Mouse (Mus musculus) embryonic facial prominence, embryonic 11.5 days (tissue): ENCODE data around the gene Apoe. TPM values are rescaled to one million over a fixed set of nuclear protein-coding genes. Genes with fewer than 3 reads are reported as not detected.
A peak's percentile ranks its signal among the peaks of the same experiment; 100 is the strongest.

Experiments
- ATAC-seq: fragments of 200-750 bp; cut with Nextera tagmentation; replicated peaks from 2 replicates; pipeline ENCODE4 v1.8.0; 2017; ENCODE audit warnings: low read depth; ENCODE audit not compliant: insufficient number of reproducible peaks, low FRiP score, low TSS enrichment
- DNase-seq: peaks from one replicate; pipeline ENCODE4 v3.0.0-alpha.2; 2015; ENCODE audit warnings: low spot score
- H3K27ac ChIP-seq: fragments of 300-500 bp; sonication (generic); replicated peaks from 2 replicates; pipeline ENCODE4 v1.5.1; 2014; ENCODE audit warnings: mild to moderate bottlenecking, low read depth, low read length, control low read depth
- H3K27me3 ChIP-seq: fragments of 300-500 bp; sonication (generic); 2 replicates; pipeline ENCODE4 v1.6.1; 2014; ENCODE audit warnings: mild to moderate bottlenecking, low read length, moderate library complexity, mixed read lengths; ENCODE audit not compliant: control insufficient read depth, insufficient read depth
- H3K36me3 ChIP-seq: fragments of 300-500 bp; sonication (generic); replicated peaks from 2 replicates; pipeline ENCODE4 v1.6.1; 2014; ENCODE audit warnings: low read depth, mild to moderate bottlenecking, low read length, moderate library complexity, mixed read lengths; ENCODE audit not compliant: control insufficient read depth, insufficient read depth
- H3K4me1 ChIP-seq: fragments of 300-500 bp; sonication (generic); 2 replicates; pipeline ENCODE4 v1.6.1; 2014; ENCODE audit warnings: low read length, mixed read lengths; ENCODE audit not compliant: control insufficient read depth, insufficient read depth
- H3K4me2 ChIP-seq: fragments of 300-500 bp; sonication (generic); 2 replicates; pipeline ENCODE4 v1.6.1; 2014; ENCODE audit warnings: low read depth, mild to moderate bottlenecking, control low read depth, low read length, moderate library complexity
- H3K4me3 ChIP-seq: fragments of 300-500 bp; sonication (generic); 2 replicates; pipeline ENCODE4 v1.5.1; 2014; ENCODE audit warnings: low read depth, low read length, control low read depth
- H3K9ac ChIP-seq: fragments of 300-500 bp; sonication (generic); replicated peaks from 2 replicates; pipeline ENCODE4 v1.6.1; 2014; ENCODE audit warnings: mild to moderate bottlenecking, control low read depth, low read length
- H3K9me3 ChIP-seq: fragments of 300-500 bp; sonication (generic); replicated peaks from 2 replicates; pipeline ENCODE4 v1.6.1; 2016; ENCODE audit warnings: mild to moderate bottlenecking, low read length, inconsistent platforms, mixed read lengths; ENCODE audit not compliant: control insufficient read depth
- WGBS: fragments of 180-500 bp; shearing (Covaris S2); extraction: QIAGEN DNeasy Blood & Tissue Kit; methylation state at CpG from one replicate; pipeline ENCODE4 v1.1.7; 2014; 5-methylcytosine and 5-hydroxymethylcytosine counted together
- polyA plus RNA-seq: library from polyadenylated mRNA; unstranded; fragments of >200 nt; fragmentation: Nextera tagmentation; extraction: Ambion mirVana; gene quantifications from 2 replicates; pipeline ENCODE4 v1.2.1, GENCODE M21; 2014

The Apoe gene
- polyA plus RNA-seq, 1 experiment from 2014 or later: 180 TPM

- DNase-seq (no peak), ATAC-seq (no peak)
- Histone ChIP-seq H3K36me3 (no peaks in the 10 kb centered on the region), H3K4me2 (no peak overlapping the region), H3K4me3 (no peak overlapping the region), H3K27me3 (no peaks in the 10 kb centered on the region), H3K4me1 (no peaks in the 10 kb centered on the region), H3K9me3 (no peaks in the 10 kb centered on the region), H3K27ac (0 out of 2 replicates have a peak overlapping the region, but pooled peaks have one; percentile 35), H3K9ac (no peak overlapping the region)
- WGBS: 84% methylated on average over 6 of the region's 6 CpGs
Measured at GRCm38 (mm10) chr7:19686521-19686920, 12.5 kb downstream of the Apoe start.

DNA sequence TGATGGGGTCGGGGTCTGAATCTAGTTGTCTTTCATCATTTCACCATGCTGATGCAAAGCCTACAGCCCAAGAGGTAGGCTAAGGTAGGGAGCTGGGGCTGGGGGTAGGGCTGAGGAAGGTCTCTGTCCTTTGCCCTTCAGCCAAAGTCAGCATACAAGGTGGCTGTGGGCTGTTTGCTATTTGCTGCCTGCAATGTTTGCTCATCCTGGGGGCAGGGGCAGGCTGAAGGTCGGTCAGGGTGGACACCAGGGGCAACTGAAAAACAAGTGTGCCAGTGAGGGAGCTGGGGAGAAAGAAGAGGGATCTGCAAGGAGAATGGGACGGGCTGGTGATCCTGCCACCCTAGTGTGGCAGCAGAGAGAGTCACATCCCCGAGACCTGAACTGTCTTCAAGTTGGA is 13.6 kb downstream of the Apoe start:
- 64% methylated on average over 4 of the region's 4 CpGs for WGBS

GRCm38 (mm10) chr7:19683771-19684201 is 15.2 kb downstream of the Apoe start:
- no peak for ATAC-seq
- Histone ChIP-seq H3K27ac (no peak overlapping the region), H3K36me3 (no peaks in the 10 kb centered on the region), H3K4me3 (no peak overlapping the region), H3K9me3 (no peaks in the 10 kb centered on the region), H3K4me2 (no peak overlapping the region), H3K27me3 (no peaks in the 10 kb centered on the region), H3K4me1 (no peaks in the 10 kb centered on the region), H3K9ac (no peak overlapping the region)
- no peak for DNase-seq
- WGBS: 76% methylated on average over 6 of the region's 6 CpGs

More for the DNA sequence above, 13.6 kb downstream of the Apoe start:
- no peak overlapping the region for H3K4me3 ChIP-seq
- H3K36me3 ChIP-seq: no peaks in the 10 kb centered on the region
- no peaks in the 10 kb centered on the region for H3K9me3 ChIP-seq
- H3K27me3 ChIP-seq: no peaks in the 10 kb centered on the region
- DNase-seq (no peak), ATAC-seq (no peak)
- no peak overlapping the region for H3K9ac ChIP-seq
- H3K4me2 ChIP-seq: no peak overlapping the region
- no peaks in the 10 kb centered on the region for H3K4me1 ChIP-seq
- no peak overlapping the region for H3K27ac ChIP-seq

- H3K27me3 ChIP-seq: no peaks in the 10 kb centered on the region
- 65% methylated on average over 3 of the region's 3 CpGs for WGBS
- H3K9me3 ChIP-seq: no peaks in the 10 kb centered on the region
- H3K27ac ChIP-seq: no peak overlapping the region
- no peaks in the 10 kb centered on the region for H3K36me3 ChIP-seq
- ATAC-seq (no peak), DNase-seq (no peak)
- no peaks in the 10 kb centered on the region for H3K4me1 ChIP-seq
- no peak overlapping the region for H3K9ac ChIP-seq
- H3K4me3 ChIP-seq: no peak overlapping the region
- H3K4me2 ChIP-seq: no peak overlapping the region
Measured at GRCm38 (mm10) chr7:19682979-19683378, 16.0 kb downstream of the Apoe start.

- ATAC-seq (no peak), DNase-seq (no peak)
- no peaks in the 10 kb centered on the region for H3K4me1 ChIP-seq
- H3K27ac ChIP-seq: no peak within 1 kb of the TSS
- no peak within 1 kb of the TSS for H3K4me2 ChIP-seq
- WGBS: 65% methylated on average over 8 of the region's 8 CpGs
- H3K9ac ChIP-seq: no peak within 1 kb of the TSS
- H3K4me3 ChIP-seq: no peak within 1 kb of the TSS
- H3K9me3 ChIP-seq: no peaks in the 10 kb centered on the region
- no peaks in the 10 kb centered on the region for H3K36me3 ChIP-seq
- H3K27me3 ChIP-seq: no peaks in the 10 kb centered on the region
Measured at GRCm38 (mm10) chr7:19681202-19681694, 17.7 kb downstream of the Apoe start, which contains the start of the genes Gm44805 and Apoc4. TSS of gene Gm44805 (minus strand) at chr7:19681423. TSS of gene Apoc4 (minus strand) at chr7:19681479.

DNA sequence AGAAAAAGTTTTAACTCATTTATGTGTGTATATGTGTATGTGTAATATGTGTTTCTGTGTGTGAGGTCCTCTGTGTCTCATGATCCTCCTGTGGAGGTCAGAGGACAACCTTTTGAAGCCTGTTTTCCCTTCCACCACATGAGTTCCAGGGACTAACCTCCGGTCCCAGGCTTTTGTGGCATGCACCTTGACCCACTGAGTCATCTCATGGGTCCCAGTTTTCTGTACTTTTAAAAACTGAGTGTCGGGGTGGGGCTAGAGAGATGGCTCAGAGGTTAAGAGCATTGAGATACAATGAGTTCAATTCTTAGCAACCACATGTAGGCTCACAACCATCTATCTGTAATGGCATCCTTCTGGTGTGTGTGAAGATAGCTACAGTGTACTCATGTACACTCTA is 18.3 kb downstream of the Apoe start:
- DNase-seq (no peak), ATAC-seq (no peak)
- Histone ChIP-seq H3K4me2 (no peak overlapping the region), H3K27ac (no peak overlapping the region), H3K36me3 (no peaks in the 10 kb centered on the region), H3K4me1 (no peaks in the 10 kb centered on the region), H3K4me3 (no peak overlapping the region), H3K9me3 (no peaks in the 10 kb centered on the region), H3K27me3 (no peaks in the 10 kb centered on the region), H3K9ac (no peak overlapping the region)
- WGBS: 72% methylated on average over 2 of the region's 2 CpGs

DNA sequence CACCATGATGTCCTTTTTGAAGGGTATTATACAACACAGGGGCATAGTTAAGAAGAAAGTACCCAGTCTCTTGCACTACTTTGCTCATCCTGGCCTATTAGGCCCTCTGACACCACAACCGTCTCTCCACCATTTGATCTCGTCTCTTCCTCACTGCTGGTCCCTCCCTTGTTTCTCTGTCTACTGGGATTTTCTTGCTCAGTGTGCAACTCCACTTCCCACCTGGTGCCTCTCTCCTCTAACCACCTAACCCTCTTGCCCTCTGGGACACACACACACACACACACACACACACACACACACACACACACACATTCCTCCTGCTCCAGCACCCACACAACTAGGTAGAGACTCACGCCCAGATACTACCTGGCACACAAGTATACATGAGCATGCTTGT is 20.1 kb downstream of the Apoe start:
- DNase-seq (no peak), ATAC-seq (no peak)
- Histone ChIP-seq H3K4me2 (no peak overlapping the region), H3K27me3 (no peaks in the 10 kb centered on the region), H3K4me3 (no peak overlapping the region), H3K27ac (no peak overlapping the region), H3K9me3 (no peaks in the 10 kb centered on the region), H3K36me3 (no peaks in the 10 kb centered on the region), H3K9ac (no peak overlapping the region), H3K4me1 (no peaks in the 10 kb centered on the region)
- WGBS: 93% methylated on average over 3 of the region's 3 CpGs

DNA sequence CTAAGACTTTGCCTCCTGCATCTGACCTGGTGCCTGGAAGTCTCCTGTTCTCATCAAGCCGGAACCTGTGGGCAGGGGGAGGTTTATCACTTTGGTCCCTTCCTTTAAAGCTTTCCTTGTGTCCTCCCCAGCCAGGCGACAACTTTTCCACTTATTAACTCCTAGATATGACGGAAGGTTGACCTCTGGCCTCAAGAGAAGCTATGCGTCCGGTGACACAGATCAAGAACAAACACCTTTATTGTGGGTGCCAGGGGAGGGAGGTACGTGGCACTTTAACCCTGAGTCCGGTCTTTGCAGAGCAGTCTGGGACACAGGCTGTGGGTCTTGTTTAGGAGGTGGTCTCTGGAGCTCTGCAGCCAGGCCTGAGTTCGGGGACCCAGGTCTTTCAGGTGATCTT is 21.1 kb downstream of the Apoe start, which contains the start of gene Apoc2:
Gene Apoc2 (minus strand): TSS at position 70 of the 400 bp plus-strand sequence.
- no peak for ATAC-seq
- H3K36me3 ChIP-seq: no peaks in the 10 kb centered on the region
- no peak for DNase-seq
- no peaks in the 10 kb centered on the region for H3K4me1 ChIP-seq
- no peak within 1 kb of the TSS for H3K27ac ChIP-seq
- no peak within 1 kb of the TSS for H3K4me3 ChIP-seq
- no peaks in the 10 kb centered on the region for H3K27me3 ChIP-seq
- 68% methylated on average over 8 of the region's 8 CpGs for WGBS
- H3K9ac ChIP-seq: no peak within 1 kb of the TSS
- no peaks in the 10 kb centered on the region for H3K9me3 ChIP-seq
- H3K4me2 ChIP-seq: no peak within 1 kb of the TSS
